Mouse (Mus musculus) cortical plate, adult 2 months (tissue): ENCODE results near the gene Ugt1a8. TPM values are rescaled to one million over a fixed set of nuclear protein-coding genes. Genes with fewer than 3 reads are reported as not detected.

Experiments
- H3K27ac ChIP-seq: fragments of 200-500 bp; 2 replicates; pipeline ENCODE4 v1.5.1; 2012; ENCODE audit warnings: low read length, control low read depth, inconsistent platforms; ENCODE audit not compliant: insufficient read depth
- H3K4me1 ChIP-seq: fragments of 200-500 bp; 2 replicates; pipeline ENCODE4 v1.6.1; 2011; ENCODE audit warnings: low read length; ENCODE audit not compliant: control insufficient read depth, insufficient read depth
- H3K4me3 ChIP-seq: fragments of 200-500 bp; 2 replicates; pipeline ENCODE4 v1.5.1; 2011; ENCODE audit warnings: mild to moderate bottlenecking, low read length, control low read depth; ENCODE audit not compliant: insufficient read depth
- CTCF ChIP-seq: fragments of 200-500 bp; IDR thresholded peaks from 2 replicates; pipeline ENCODE4 v1.5.1; 2011; ENCODE audit warnings: mild to moderate bottlenecking, control low read depth, low read length; ENCODE audit not compliant: insufficient read depth; ENCODE audit errors: extremely low read depth
- POLR2A ChIP-seq: fragments of 200-500 bp; IDR thresholded peaks from 2 replicates; pipeline ENCODE4 v1.6.1; 2011; ENCODE audit warnings: mild to moderate bottlenecking, low read length, control low read depth; ENCODE audit not compliant: insufficient read depth; ENCODE audit errors: extremely low read depth
- polyA plus RNA-seq: library from polyadenylated mRNA; depleted of rRNA; stranded (reverse); fragments of >200 nt; gene quantifications from 2 replicates; pipeline ENCODE4 v1.2.3, GENCODE M21; 2012

The Ugt1a8 gene
- polyA plus RNA-seq, 1 experiment = not detected

DNA sequence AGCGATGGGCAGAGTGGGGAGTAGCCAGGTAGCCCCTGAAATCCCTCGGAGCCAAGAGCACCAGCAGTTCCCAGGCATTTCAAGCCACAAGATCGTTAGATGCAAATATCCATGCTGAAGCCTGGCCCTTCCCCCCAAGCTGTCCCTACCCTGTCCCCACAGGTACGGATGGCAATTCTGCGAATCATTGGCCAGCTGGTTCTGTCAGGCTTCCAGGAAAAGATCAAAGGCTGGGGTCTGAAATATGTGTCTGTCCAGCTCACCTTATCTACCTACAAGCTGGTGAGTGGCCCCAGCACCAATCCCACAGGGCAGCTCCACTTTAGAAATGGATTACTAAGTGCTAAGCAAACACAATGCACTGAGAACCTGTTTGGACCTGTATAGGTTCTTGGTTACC lies 149.7 kb downstream of the Ugt1a8 start:
- no peak overlapping the region for H3K4me3 ChIP-seq
- TF ChIP-seq CTCF = no peak
- TF ChIP-seq POLR2A = no peak
- no peak overlapping the region for H3K27ac ChIP-seq
- H3K4me1 ChIP-seq = no peaks in the 10 kb centered on the region

- H3K4me1 ChIP-seq = no peaks in the 10 kb centered on the region
- H3K27ac ChIP-seq = no peak overlapping the region
- no peak overlapping the region for H3K4me3 ChIP-seq
- TF ChIP-seq CTCF (no peak), POLR2A (no peak)
Measured at GRCm38 (mm10) chr1:88238771-88239170, 151.2 kb downstream of the Ugt1a8 start.

DNA sequence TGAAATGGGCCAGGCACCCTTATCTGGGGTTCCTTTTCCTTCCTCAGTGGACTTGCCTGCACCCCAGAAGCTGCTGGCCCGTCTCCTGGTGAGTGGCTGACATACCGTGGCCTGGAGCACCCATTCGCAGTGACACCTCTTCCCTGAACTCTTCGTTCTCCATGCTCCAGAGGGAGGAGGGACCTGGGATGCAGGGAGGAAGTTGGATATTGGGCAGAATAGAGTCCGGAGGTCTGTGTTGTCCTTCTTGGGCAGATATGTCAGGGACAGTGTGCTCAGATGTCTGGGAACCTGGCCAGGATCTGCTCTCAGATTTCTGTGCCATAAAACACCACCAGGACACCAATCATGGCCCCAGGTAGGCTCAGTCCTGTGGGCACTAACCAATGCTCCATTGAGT lies 152.5 kb downstream of the Ugt1a8 start:
- TF ChIP-seq CTCF (no peak), POLR2A (no peak)
- Histone ChIP-seq H3K27ac (no peak overlapping the region), H3K4me3 (no peak overlapping the region), H3K4me1 (no peaks in the 10 kb centered on the region)

GRCm38 (mm10) chr1:88240579-88240978 lies 153.0 kb downstream of the Ugt1a8 start:
- TF ChIP-seq CTCF (no peak), POLR2A (no peak)
- no peaks in the 10 kb centered on the region for H3K4me1 ChIP-seq
- no peak overlapping the region for H3K4me3 ChIP-seq
- no peak overlapping the region for H3K27ac ChIP-seq

- Histone ChIP-seq H3K4me1 (no peaks in the 10 kb centered on the region), H3K27ac (no peak overlapping the region), H3K4me3 (no peak overlapping the region)
- TF ChIP-seq CTCF (no peak), POLR2A (no peak)
Measured at GRCm38 (mm10) chr1:88243861-88244260, 156.2 kb downstream of the Ugt1a8 start.

DNA sequence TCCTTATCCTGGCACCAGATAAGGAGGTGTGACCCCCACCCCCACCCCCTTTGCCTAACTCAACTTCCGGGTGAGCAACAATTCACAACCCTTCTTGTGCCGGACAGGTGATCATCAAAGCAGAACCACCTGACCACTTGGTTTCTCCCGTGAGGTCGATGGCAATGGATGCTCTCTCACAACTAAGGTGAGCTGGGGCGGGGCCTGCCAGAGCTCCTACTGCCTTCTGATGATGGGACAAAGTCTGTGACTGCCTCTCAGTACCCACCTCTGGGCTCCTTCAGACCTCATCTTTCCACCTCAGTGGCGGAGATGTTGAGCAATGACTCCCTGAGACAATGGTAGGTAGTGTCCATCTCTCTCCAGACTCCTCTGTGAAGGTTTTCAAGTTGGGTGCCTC lies 158.3 kb downstream of the Ugt1a8 start:
- Histone ChIP-seq H3K27ac (no peak overlapping the region), H3K4me1 (no peaks in the 10 kb centered on the region), H3K4me3 (no peak overlapping the region)
- TF ChIP-seq CTCF = no peak

DNA sequence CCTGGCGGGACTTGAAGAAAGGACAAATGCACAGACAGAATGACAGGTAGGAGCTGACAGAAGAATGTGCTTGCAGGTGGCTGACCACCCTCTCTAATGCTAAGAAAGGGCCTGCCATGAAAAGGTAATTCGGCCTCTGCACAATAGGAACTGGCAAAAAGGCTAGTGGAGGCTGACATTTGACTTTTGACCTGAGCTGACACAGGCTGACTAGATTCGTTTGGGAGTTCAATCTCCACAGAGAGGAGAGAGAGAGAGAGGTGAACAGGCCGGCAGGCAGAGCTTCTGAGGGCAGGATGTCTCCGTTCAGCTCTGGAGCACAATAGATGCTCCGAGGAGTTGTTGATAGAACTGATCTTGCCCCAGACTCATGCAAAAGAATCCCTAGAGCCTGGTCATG lies 158.8 kb downstream of the Ugt1a8 start:
- Histone ChIP-seq H3K4me3 (no peak overlapping the region), H3K4me1 (no peaks in the 10 kb centered on the region), H3K27ac (no peak overlapping the region)
- TF ChIP-seq POLR2A = no peak
- no peak for TF ChIP-seq CTCF

DNA sequence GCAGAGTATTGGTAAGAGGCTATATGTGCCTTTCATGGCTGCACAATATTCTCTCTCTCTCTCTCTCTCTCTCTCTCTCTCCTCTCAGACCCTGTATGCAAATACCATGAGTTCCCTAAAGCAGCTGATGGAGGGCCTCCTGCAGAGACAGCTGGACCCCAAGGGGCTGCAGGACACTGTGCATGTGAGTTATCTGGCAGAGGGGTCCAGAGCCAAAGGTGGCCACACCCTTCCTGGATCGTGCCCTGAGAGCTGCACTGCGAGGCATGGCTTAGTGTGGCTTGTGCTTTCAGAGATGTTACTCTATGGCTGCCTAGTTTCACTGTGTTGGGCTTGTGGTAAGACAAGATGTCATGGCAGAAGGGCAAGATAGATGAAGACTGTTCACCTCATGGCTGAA lies 160.0 kb downstream of the Ugt1a8 start:
- H3K27ac ChIP-seq = no peak overlapping the region
- H3K4me3 ChIP-seq = no peak overlapping the region
- TF ChIP-seq POLR2A (no peak), CTCF (no peak)
- no peaks in the 10 kb centered on the region for H3K4me1 ChIP-seq

DNA sequence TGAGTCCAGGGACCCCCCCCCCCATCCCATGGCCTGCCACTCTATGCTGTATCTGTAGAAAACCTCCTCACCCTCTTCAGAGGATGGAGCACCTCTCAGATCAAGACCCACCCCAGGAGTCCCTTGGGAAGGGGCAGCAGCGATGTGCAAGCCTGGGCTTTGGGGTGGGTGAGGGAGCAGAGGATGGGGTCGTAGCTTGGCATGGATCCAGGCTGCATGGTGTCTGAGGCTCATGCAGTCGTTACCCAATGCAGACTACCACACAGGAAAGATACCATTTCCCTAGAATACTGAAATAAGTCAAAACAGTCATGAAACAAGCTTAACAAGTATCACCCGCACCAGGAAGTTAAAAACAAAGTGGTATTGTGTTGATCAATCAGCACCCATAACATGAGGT lies 161.0 kb downstream of the Ugt1a8 start:
- Histone ChIP-seq H3K4me1 (no peaks in the 10 kb centered on the region), H3K27ac (no peak overlapping the region), H3K4me3 (no peak overlapping the region)
- TF ChIP-seq POLR2A = no peak
- TF ChIP-seq CTCF = no peak

- Histone ChIP-seq H3K4me3 (no peak overlapping the region), H3K4me1 (no peaks in the 10 kb centered on the region), H3K27ac (no peak overlapping the region)
- TF ChIP-seq POLR2A (no peak), CTCF (no peak)
Measured at GRCm38 (mm10) chr1:88249596-88249995, 162.0 kb downstream of the Ugt1a8 start.

GRCm38 (mm10) chr1:88250023-88250422 lies 162.4 kb downstream of the Ugt1a8 start:
- no peak overlapping the region for H3K4me3 ChIP-seq
- TF ChIP-seq CTCF (no peak), POLR2A (no peak)
- H3K27ac ChIP-seq = no peak overlapping the region
- no peaks in the 10 kb centered on the region for H3K4me1 ChIP-seq
